Mouse (Mus musculus) testis, adult 2 months (tissue): ENCODE measurements at regions not wholly inside any gene's neighbourhood (a gene's known extent, or its start where the extent isn't known, plus 50 kb on each side); places are given as distances from the start of the nearest gene placed in this dataset.

Source experiments
- CTCF ChIP-seq: fragments of 200-500 bp; IDR thresholded peaks from 2 replicates; pipeline ENCODE4 v1.5.1; 2012; ENCODE audit warnings: low read depth, mild to moderate bottlenecking, inconsistent platforms, low read length, moderate library complexity; ENCODE audit not compliant: control insufficient read depth, insufficient read depth, insufficient replicate concordance
- POLR2A ChIP-seq: fragments of 200-500 bp; IDR thresholded peaks from 2 replicates; pipeline ENCODE4 v1.6.1; 2012; ENCODE audit warnings: low read depth, mild to moderate bottlenecking, inconsistent platforms, low read length, moderate library complexity; ENCODE audit not compliant: control insufficient read depth

GRCm38 (mm10) chr2:9395379-9395999 is 485.6 kb upstream of the 4930412O13Rik start:
- TF ChIP-seq CTCF, result no peak
- TF ChIP-seq POLR2A, result no peak
